Mouse (Mus musculus) liver, adult 2 months (tissue): ENCODE results near the gene Rnaseh2b. TPM values are rescaled to one million over a fixed set of nuclear protein-coding genes. Genes with fewer than 3 reads are reported as not detected.
A peak's percentile ranks its signal among the peaks of the same experiment; 100 is the strongest.

Experiments used
- DNase-seq: peaks from one replicate; pipeline ENCODE4 v3.0.0-alpha.2; 2011; ENCODE audit warnings: low read depth, low spot score; ENCODE audit errors: extremely low read depth
- H3K27ac ChIP-seq: fragments of 200-500 bp; replicated peaks from 2 replicates; pipeline ENCODE4 v1.5.1; 2012; ENCODE audit warnings: low read depth, mild to moderate bottlenecking, control low read depth, inconsistent platforms, low read length; ENCODE audit not compliant: insufficient read depth
- H3K27me3 ChIP-seq: fragments of 200-500 bp; 2 replicates; pipeline ENCODE4 v1.6.1; 2012; ENCODE audit warnings: mild to moderate bottlenecking, moderate library complexity, low read length, inconsistent platforms; ENCODE audit not compliant: control insufficient read depth, insufficient read depth
- H3K36me3 ChIP-seq: fragments of 200-500 bp; 2 replicates; pipeline ENCODE4 v1.6.1; 2012; ENCODE audit warnings: low read length, inconsistent platforms; ENCODE audit not compliant: control insufficient read depth, insufficient read depth
- H3K4me1 ChIP-seq: fragments of 200-500 bp; 2 replicates; pipeline ENCODE4 v1.6.1; 2011; ENCODE audit warnings: low read length; ENCODE audit not compliant: control insufficient read depth, insufficient read depth
- H3K4me3 ChIP-seq: fragments of 200-500 bp; 2 replicates; pipeline ENCODE4 v1.5.1; 2011; ENCODE audit warnings: low read depth, mild to moderate bottlenecking, control low read depth, low read length, moderate library complexity; ENCODE audit not compliant: insufficient read depth
- H3K79me2 ChIP-seq: fragments of 200-500 bp; 2 replicates; pipeline ENCODE4 v1.6.1; 2012; ENCODE audit warnings: inconsistent platforms, mild to moderate bottlenecking, low read length, moderate library complexity; ENCODE audit not compliant: control insufficient read depth, insufficient read depth
- H3K9ac ChIP-seq: fragments of 200-500 bp; 2 replicates; pipeline ENCODE4 v1.6.1; 2012; ENCODE audit warnings: low read depth, mild to moderate bottlenecking, control low read depth, inconsistent platforms, low read length
- CTCF ChIP-seq: fragments of 200-500 bp; IDR thresholded peaks from 2 replicates; pipeline ENCODE4 v1.5.1; 2011; ENCODE audit warnings: low read depth, low read length, control low read depth
- POLR2A ChIP-seq: fragments of 200-500 bp; IDR thresholded peaks from 2 replicates; pipeline ENCODE4 v1.6.1; 2011; ENCODE audit warnings: low read length, control low read depth; ENCODE audit not compliant: insufficient read depth; ENCODE audit errors: extremely low read depth
- WGBS: fragments of 180-500 bp; shearing (Covaris S2); methylation state at CpG from one replicate; pipeline ENCODE4 v1.1.7; 2018; 5-methylcytosine and 5-hydroxymethylcytosine counted together
- polyA plus RNA-seq: library from polyadenylated mRNA; depleted of rRNA; stranded (reverse); fragments of >200 nt; gene quantifications from 2 replicates; pipeline ENCODE4 v1.2.3, GENCODE M21; 2012
- total RNA-seq: library from RNA; depleted of rRNA; stranded (reverse); fragments of >200 nt; gene quantifications from 2 replicates; pipeline ENCODE4 v1.2.3, GENCODE M21; 2014

Gene Rnaseh2b
- total and polyA plus RNA-seq, 2 experiments, result 1.3 to 5.9 TPM

DNA sequence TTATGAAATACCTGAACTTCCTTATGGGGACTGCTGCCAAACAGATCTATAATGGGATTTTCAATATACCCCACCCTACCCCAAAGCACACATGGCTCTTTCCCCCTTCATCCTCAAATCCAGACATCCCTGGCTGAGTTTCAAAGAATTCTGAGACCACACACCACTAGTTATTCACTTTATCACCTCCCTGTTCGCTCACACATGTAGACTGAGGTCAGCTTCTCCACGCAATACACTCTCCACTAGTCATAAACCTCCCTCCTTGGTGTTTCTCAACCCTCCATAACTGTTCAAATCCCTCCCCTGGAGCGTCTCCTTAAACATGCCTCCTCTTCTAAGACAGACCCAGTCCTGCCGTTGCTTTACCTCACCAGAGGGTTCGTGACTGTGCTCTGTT, 31.1 kb downstream of the Rnaseh2b start:
- no peak for DNase-seq

DNA sequence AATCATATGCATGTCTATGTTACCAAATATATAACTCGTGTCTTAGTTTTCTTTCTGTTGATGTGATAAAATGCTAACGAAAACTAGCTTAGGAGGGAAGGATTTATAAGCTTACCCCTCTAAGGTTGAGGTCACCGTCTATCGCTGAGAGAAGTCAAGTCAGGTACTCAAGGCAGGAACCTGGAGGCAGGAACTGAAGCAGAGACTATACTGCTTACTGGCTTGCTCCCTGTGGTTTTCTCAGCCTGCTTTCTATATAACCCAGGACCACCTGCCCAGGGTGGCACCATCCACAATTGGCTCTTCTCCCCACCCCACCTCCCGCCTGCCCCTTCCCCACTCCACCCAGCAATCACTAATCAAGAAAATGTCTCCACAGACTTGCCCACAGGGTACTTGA, 32.6 kb downstream of the Rnaseh2b start:
- 93% methylated on average over 5 of the region's 5 CpGs for WGBS
- Histone ChIP-seq H3K27ac (no peak overlapping the region), H3K79me2 (no peaks in the 10 kb centered on the region)

More for the DNA sequence above, 31.1 kb downstream of the Rnaseh2b start:
- no peak for TF ChIP-seq POLR2A
- no peak for TF ChIP-seq CTCF
- no peaks in the 10 kb centered on the region for H3K79me2 ChIP-seq
- 97% methylated on average over 5 of the region's 5 CpGs for WGBS
- no peak overlapping the region for H3K27ac ChIP-seq
- no peaks in the 10 kb centered on the region for H3K4me1 ChIP-seq
- no peak overlapping the region for H3K9ac ChIP-seq
- no peaks in the 10 kb centered on the region for H3K36me3 ChIP-seq
- no peak overlapping the region for H3K4me3 ChIP-seq
- no peaks in the 10 kb centered on the region for H3K27me3 ChIP-seq

DNA sequence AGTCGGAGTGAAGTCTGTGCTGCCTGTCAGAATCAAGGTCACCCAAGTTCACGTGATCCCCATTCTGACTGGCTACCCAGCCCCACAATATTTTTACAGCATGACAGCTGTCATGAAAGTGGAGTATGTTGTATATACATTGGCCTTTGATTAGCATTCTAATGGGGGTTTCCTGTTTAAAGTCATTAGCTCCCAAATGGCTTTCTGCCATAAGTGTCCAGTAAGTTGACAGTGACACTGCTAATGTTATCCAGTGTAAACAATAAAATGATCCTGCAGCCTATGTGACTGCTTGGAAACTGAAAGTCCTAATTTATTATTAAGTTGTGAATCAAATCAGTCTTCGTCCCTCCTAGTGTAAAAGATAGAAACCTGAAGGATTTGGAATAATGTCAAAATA, 33.6 kb downstream of the Rnaseh2b start:
- no peak for TF ChIP-seq CTCF
- TF ChIP-seq POLR2A, result no peak
- no peaks in the 10 kb centered on the region for H3K79me2 ChIP-seq
- no peak overlapping the region for H3K27ac ChIP-seq
- H3K4me1 ChIP-seq, result no peaks in the 10 kb centered on the region
- H3K4me3 ChIP-seq, result no peak overlapping the region
- 76% methylated on average over 3 of the region's 3 CpGs for WGBS
- no peaks in the 10 kb centered on the region for H3K27me3 ChIP-seq
- no peaks in the 10 kb centered on the region for H3K36me3 ChIP-seq
- DNase-seq, result no peak
- H3K9ac ChIP-seq, result no peak overlapping the region

More for the DNA sequence above, 32.6 kb downstream of the Rnaseh2b start:
- TF ChIP-seq CTCF, result no peak
- no peak for TF ChIP-seq POLR2A
- Histone ChIP-seq H3K4me1 (no peaks in the 10 kb centered on the region), H3K9ac (no peak overlapping the region), H3K36me3 (no peaks in the 10 kb centered on the region), H3K4me3 (no peak overlapping the region), H3K27me3 (no peaks in the 10 kb centered on the region)
- no peak for DNase-seq

GRCm38 (mm10) chr14:62327171-62327570, 34.8 kb downstream of the Rnaseh2b start:
- TF ChIP-seq CTCF (no peak), POLR2A (no peak)
- Histone ChIP-seq H3K9ac (no peak overlapping the region), H3K79me2 (no peaks in the 10 kb centered on the region), H3K36me3 (no peaks in the 10 kb centered on the region), H3K4me3 (no peak overlapping the region), H3K27me3 (no peaks in the 10 kb centered on the region), H3K27ac (no peak overlapping the region), H3K4me1 (no peaks in the 10 kb centered on the region)
- WGBS, result 55% methylated on average over 2 of the region's 2 CpGs
- DNase-seq, result no peak

DNA sequence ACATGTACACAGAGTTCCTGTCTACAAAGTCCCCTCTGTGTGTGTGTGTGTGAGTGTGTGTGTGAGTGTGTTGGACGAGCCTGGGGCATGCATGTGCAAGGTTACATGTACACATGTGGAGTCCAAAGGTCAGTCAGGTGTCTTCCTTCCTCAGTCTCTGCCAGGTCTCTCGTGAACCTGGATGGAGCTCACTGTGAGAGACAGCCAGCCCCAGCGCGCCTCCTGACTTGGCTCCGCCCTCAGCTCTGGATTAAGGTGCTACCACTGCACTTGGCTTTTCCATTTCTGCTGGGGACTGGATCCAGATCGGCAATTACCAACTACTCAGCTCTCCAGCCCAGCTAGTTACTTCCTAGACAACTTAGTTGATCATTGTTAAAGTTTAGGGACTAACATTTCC, 36.2 kb downstream of the Rnaseh2b start:
- no peak overlapping the region for H3K4me3 ChIP-seq
- H3K4me1 ChIP-seq, result peaks cover 2% of the 10 kb centered on the region; the same call in 1 of the 2 replicates
- no peaks in the 10 kb centered on the region for H3K36me3 ChIP-seq
- TF ChIP-seq CTCF, result no peak
- TF ChIP-seq POLR2A, result no peak
- no peak overlapping the region for H3K27ac ChIP-seq
- no peaks in the 10 kb centered on the region for H3K27me3 ChIP-seq
- peaks cover 3% of the 10 kb centered on the region; the same call in 1 of the 2 replicates for H3K79me2 ChIP-seq
- peak; percentile 13 for DNase-seq
- 50% methylated on average over 6 of the region's 6 CpGs for WGBS
- no peak overlapping the region for H3K9ac ChIP-seq

- no peak overlapping the region for H3K27ac ChIP-seq
- 31% methylated on average over 3 of the region's 3 CpGs for WGBS
- peaks cover 3% of the 10 kb centered on the region; the same call in 1 of the 2 replicates for H3K79me2 ChIP-seq
- H3K36me3 ChIP-seq, result no peaks in the 10 kb centered on the region
- H3K9ac ChIP-seq, result no peak overlapping the region
- peaks cover 2% of the 10 kb centered on the region; the same call in 1 of the 2 replicates for H3K4me1 ChIP-seq
- DNase-seq, result peak; percentile 73
- no peak for TF ChIP-seq CTCF
- TF ChIP-seq POLR2A, result no peak
- no peaks in the 10 kb centered on the region for H3K27me3 ChIP-seq
- no peak overlapping the region for H3K4me3 ChIP-seq
Measured at GRCm38 (mm10) chr14:62329631-62330030, 37.2 kb downstream of the Rnaseh2b start.
